Mouse (Mus musculus) testis, postnatal 10 days (tissue): ENCODE results near the gene Gm9573.

ENCODE experiments used
- DNase-seq: peaks from one replicate; pipeline ENCODE4 v3.0.0; 2021; ENCODE audit warnings: low spot score

The Gm9573 gene

DNA sequence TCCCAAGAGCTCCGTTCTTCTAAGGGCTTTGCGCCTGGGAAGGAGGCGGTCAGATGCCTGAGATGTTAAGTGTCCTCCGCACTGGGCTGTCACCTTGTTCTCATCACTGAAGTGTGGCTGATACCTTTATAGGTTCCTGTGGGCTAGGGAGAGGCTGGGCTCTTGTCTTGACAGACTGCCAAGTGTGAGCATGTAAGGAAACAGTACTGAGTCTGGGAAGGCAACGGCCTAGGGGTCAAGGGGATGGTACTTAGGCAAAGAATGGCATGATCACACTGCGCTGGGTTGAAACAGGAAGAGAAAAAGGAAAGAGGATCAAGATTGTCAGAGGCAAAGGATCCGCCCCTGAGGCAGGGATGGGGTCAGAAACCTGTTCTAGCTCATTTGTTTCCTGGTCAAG, at the start of gene Gm9573:
Gene Gm9573 (minus strand): TSS at position 101 of the 400 bp plus-strand sequence.
- DNase-seq: no peak

DNA sequence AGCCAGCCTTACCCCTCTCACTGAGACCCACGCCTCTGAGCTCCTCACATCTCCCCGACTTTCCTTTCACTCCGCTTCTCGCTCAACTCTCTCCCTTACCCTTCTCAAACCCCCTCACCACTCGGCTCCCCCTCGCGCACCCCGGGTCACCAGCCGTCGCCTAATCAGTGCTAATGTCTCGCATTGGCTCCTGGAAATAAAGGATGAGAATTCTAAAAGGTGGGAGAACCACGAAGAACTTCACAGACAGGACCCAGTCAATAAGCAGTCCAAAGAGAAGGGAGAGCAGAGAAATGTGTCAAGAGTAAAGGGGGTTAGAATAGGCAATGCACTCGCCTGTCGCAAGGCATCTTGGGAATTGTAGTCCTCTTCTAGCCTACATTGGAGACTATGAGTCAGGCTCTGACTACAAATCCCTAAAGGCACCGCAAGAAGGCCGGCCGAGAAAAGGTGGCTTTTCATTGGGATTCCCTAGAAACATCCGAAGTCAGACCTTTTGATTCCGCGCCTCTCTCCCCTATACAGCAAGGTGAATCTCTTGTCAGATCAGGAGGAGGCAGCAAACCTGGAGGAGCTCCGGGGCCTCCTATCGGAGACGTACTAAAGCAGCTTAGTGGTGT, 47.1 kb upstream of the Gm9573 start, which contains the start of gene Gtf2h4:
Gene Gtf2h4 (minus strand): TSS at position 324 of the 620 bp plus-strand sequence.
- peak; percentile 87 for DNase-seq

- no peak for DNase-seq
These were observed 46.1 kb upstream of the Gm9573 start for GRCm38 (mm10) chr17:35672527-35672926.

GRCm38 (mm10) chr17:35671846-35672245, 45.4 kb upstream of the Gm9573 start:
- DNase-seq: no peak

- DNase-seq: no peak
These were observed 43.3 kb upstream of the Gm9573 start for GRCm38 (mm10) chr17:35669731-35670130.

DNA sequence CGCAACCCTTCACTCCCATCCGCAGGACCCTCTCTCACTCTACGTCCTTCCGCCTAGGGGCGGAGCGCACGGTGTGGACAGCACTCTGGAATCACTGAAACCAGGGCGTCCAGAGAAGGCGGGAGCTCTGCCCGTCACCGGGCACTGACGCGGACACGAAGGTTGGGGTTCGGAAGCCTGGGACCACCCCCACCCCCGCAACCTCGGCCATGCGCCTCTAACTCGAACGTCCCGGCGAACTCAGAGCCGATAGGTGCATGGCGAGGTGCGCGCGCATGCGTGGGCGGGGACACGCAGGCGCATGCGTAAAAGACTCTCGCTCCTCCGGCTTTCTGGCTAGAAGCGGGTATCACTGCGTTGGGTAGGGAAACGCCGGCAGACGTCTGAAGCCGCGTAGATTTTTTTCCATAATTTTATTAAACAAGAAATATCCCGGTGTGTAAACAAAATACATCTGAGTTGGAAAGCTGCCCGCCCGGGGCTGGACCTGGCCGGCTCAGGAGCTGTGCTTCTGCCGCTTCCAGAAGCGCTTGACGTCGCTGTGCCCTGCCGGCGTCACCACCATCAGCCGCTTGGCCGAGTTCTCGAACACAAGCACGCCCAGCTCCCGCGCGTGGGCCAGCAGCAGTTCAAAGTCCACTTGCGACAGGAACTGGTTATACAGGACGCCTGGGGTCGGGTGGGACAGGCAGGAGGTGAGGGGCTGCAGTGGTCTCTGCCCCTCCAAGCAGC, 41.1 kb upstream of the Gm9573 start, which contains the start of gene Vars2:
Gene Vars2 (minus strand): TSS at position 259 of the 732 bp plus-strand sequence.
- peak; percentile 97 for DNase-seq

GRCm38 (mm10) chr17:35666851-35667256, 40.4 kb upstream of the Gm9573 start:
- peak; percentile 64 for DNase-seq

- DNase-seq: no peak
These were observed 39.6 kb upstream of the Gm9573 start for GRCm38 (mm10) chr17:35665957-35666515.

DNA sequence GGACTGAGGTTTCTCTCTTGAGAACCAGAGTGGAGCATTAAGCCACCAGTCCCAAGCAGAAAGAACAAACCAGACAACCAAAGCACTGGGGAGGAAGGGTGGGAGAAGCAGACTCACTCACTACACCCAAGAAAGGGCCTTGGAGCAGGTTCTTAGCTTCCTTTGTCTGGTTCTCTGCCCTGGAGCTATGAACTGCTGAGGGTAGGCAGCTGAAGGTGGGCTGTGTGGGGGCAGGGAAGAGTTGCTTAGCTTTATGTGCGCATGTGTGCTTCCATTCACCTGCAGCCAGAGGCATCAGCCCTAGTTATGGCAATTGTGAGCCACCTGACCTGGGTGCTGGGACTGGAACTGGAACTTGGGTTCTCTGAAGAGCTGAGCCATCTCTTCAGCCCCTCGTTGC, 26.6 kb upstream of the Gm9573 start:
- no peak for DNase-seq

DNA sequence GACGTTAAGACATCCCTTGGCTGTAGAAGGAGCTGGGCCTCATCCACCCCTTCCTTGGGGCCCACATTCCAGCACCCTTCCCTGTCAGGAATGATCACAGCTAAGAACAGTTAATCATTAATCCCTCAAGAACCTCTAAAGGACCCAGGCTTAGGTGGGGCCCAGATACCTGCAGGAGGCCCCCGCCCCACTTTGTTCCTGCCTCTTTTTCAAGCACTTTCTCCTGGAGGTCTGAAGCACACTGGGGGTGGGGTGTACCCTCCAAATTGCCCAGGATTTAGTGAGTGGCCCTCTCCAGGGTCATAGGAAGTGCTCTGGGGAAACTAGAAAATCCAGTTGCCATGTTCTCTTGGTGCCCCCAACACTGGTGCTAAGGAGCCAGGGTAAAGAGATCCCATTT, 23.0 kb upstream of the Gm9573 start:
- DNase-seq: no peak

- no peak for DNase-seq
These were observed 17.3 kb upstream of the Gm9573 start, which contains the start of gene Mucl3 for GRCm38 (mm10) chr17:35643609-35644236. Gene Mucl3, minus strand, starts transcription at chr17:35643695.

DNA sequence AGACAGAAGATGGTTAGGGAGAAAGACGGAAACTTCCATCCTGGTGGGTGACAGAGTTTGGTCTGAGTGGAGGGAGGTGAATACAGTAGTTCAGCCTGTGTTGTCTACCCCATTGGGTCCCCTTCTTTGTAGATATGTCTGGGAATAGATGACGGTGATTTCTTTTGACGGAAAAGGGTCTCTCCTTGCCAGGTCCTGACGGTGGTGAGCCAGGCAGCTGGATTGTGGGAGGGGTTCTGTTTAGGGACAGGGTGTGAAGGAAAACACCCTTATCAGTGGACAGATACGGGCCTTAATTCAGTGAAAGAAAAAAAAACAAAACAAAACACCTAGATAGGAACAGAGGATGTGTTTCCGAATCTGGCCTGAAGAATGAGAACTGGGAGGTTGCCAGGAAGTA, 12.9 kb upstream of the Gm9573 start:
- no peak for DNase-seq

GRCm38 (mm10) chr17:35638475-35639190, 12.2 kb upstream of the Gm9573 start:
- DNase-seq: peak; percentile 84

- peak; percentile 69 for DNase-seq
These were observed 9.9 kb upstream of the Gm9573 start for GRCm38 (mm10) chr17:35636363-35636762.

- peak; percentile 84 for DNase-seq
These were observed 9.3 kb upstream of the Gm9573 start for GRCm38 (mm10) chr17:35635699-35636111.

- DNase-seq: no peak
These were observed 8.8 kb upstream of the Gm9573 start for GRCm38 (mm10) chr17:35635202-35635601.

DNA sequence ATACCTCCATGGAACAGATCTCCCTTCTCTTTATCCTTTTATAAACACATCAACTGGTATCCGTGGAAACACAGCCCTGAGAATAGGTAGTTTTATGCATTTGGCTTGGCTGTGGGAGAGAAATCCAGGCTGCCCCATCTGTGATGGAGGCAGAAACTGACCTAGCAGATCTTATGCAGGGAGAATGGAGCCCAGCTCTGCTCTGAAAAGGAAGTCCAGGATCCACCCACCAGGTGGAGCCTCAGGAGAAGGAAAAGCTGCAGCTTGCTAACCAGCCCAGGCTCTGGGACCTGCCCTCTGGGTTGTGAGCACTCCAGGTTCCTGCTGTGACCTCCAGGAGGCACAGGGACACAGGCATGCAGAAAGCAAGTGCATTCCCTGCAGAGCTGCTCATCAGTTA, 7.6 kb upstream of the Gm9573 start:
- DNase-seq: peak; percentile 74

- no peak for DNase-seq
These were observed 9.3 kb downstream of the Gm9573 start for GRCm38 (mm10) chr17:35617127-35617526.

DNA sequence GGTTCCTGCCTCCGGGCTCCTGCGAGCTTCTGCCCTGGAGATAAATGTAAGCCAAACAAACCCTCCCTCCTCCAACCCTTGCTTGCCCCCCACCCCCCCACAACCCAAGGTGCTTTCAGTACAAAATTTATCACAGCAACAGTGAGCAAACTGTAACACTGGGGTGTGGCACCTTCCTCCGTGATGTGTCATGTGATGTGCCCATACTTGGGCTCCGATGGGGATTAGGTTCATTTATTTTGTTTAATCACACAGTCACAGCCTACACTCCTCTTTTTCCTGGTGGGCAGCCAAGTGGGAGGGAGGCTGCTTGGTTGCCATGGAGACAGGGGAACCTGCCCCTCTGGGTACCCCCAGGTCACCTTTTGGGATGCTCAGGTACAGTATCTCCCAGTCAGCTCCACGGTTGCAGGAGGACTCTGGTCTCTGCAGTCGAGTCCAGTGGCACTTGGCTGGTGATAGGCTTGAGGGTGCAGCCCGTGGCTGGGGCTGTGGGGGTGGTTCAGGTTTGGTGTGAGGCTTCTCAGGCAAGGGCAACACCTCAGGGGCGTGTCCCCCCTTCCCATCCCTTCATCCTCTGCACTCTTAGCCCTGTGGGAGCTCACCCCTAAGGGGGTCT, 24.6 kb downstream of the Gm9573 start:
- no peak for DNase-seq

GRCm38 (mm10) chr17:35601249-35601648, 25.2 kb downstream of the Gm9573 start, which contains the start of gene Sfta2:
Gene Sfta2, plus strand, starts transcription at chr17:35601549.
- DNase-seq: no peak

GRCm38 (mm10) chr17:35597399-35597798, 29.0 kb downstream of the Gm9573 start:
- no peak for DNase-seq
